Mouse (Mus musculus) fibroblast of lung, adult 2 months (primary cell): ENCODE measurements around the gene Ptpn6.

Experiments
- DNase-seq: peaks from one replicate; pipeline ENCODE4 v3.0.0-alpha.2; 2011; ENCODE audit warnings: low read depth

Gene Ptpn6

GRCm38 (mm10) chr6:124755831-124756595 lies 17.5 kb upstream of the Ptpn6 start, which contains the start of the genes Gm45234 and Atn1:
Gm45234 (minus strand) TSS chr6:124756021.
Atn1 (minus strand) TSS chr6:124756524.
- no peak for DNase-seq

GRCm38 (mm10) chr6:124755306-124755705 lies 16.8 kb upstream of the Ptpn6 start:
- no peak for DNase-seq

GRCm38 (mm10) chr6:124753861-124754260 lies 15.3 kb upstream of the Ptpn6 start:
- no peak for DNase-seq

- DNase-seq = no peak
Measured at GRCm38 (mm10) chr6:124750405-124750804, 11.9 kb upstream of the Ptpn6 start.

GRCm38 (mm10) chr6:124746654-124747632 lies 8.4 kb upstream of the Ptpn6 start:
- DNase-seq = no peak

- no peak for DNase-seq
Measured at GRCm38 (mm10) chr6:124746296-124746605, 7.7 kb upstream of the Ptpn6 start.

GRCm38 (mm10) chr6:124745490-124746295 lies 7.2 kb upstream of the Ptpn6 start:
- peak; percentile 83 for DNase-seq

- no peak for DNase-seq
Measured at GRCm38 (mm10) chr6:124744755-124745321, 6.3 kb upstream of the Ptpn6 start.

- DNase-seq = no peak
Measured at GRCm38 (mm10) chr6:124743647-124744046, 5.1 kb upstream of the Ptpn6 start.

GRCm38 (mm10) chr6:124742839-124743514 lies 4.5 kb upstream of the Ptpn6 start:
- no peak for DNase-seq

- DNase-seq = no peak
Measured at GRCm38 (mm10) chr6:124741842-124742241, 3.3 kb upstream of the Ptpn6 start.

- DNase-seq = peak; percentile 82
Measured at GRCm38 (mm10) chr6:124740888-124741761, 2.6 kb upstream of the Ptpn6 start, which contains the start of gene Grcc10. Grcc10 (minus strand) TSS chr6:124741374.

- no peak for DNase-seq
Measured at GRCm38 (mm10) chr6:124740211-124740887, 1.8 kb upstream of the Ptpn6 start.

GRCm38 (mm10) chr6:124739231-124739796 lies 800 bp upstream of the Ptpn6 start:
- no peak for DNase-seq

- DNase-seq = no peak
Measured at GRCm38 (mm10) chr6:124737040-124737439, 1.5 kb downstream of the Ptpn6 start.

- no peak for DNase-seq
Measured at GRCm38 (mm10) chr6:124734417-124734816, 4.1 kb downstream of the Ptpn6 start.

- DNase-seq = no peak
Measured at GRCm38 (mm10) chr6:124732476-124733370, 5.8 kb downstream of the Ptpn6 start.

GRCm38 (mm10) chr6:124731038-124731437 lies 7.5 kb downstream of the Ptpn6 start:
- DNase-seq = no peak
